Mouse (Mus musculus): ENCODE results near the gene Pla2g5.

- no peak for TF ChIP-seq CTCF (IDR thresholded peaks at IDR 0.05; ENCODE audit: low read depth)
- TF ChIP-seq EP300 (IDR thresholded peaks at IDR 0.05; ENCODE audit: low read depth) = no peak
Observed at GRCm38 (mm10) chr4:138865991-138866390, 2.7 kb upstream of the Pla2g5 start.

Data from liver, postnatal 0 days (tissue).